Mouse (Mus musculus) kidney, adult 2 months (tissue): Measurements from ENCODE around the gene Mms19.

Source experiments
- CTCF ChIP-seq: fragments of 200-500 bp; conservative IDR thresholded peaks from 2 replicates; pipeline ENCODE4 v1.5.1; 2011; ENCODE audit warnings: low read depth, mild to moderate bottlenecking, control low read depth, low read length, moderate library complexity, mixed read lengths; ENCODE audit not compliant: insufficient read depth, insufficient read length
- POLR2A ChIP-seq: fragments of 200-500 bp; IDR thresholded peaks from one replicate; pipeline ENCODE4 v1.6.1; 2011; ENCODE audit warnings: low read depth, low read length, control low read depth

DNA sequence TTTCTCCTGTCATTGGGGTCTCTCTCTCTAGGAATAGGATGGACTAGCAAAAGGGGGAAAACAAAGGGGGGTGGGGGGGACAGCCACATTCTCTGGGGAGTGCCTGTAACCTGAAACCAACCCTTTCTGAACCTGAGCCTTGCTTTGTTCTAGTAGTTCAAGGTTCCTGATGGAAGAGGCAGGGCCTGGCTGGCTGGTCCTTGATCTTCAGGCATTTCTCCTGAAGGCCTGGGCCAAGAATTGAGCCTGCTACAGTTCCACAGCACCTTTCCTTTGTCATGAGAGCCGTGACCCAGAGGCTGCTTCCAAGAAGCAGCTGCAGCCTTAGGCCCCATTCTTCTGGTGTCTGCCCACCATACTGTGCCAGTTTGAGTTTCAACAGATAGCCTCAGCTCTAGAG, 14.5 kb upstream of the Mms19 start:
- no peak for TF ChIP-seq CTCF
- no peak for TF ChIP-seq POLR2A
